Comparison of ENCODE assay signal across 23 mouse cellular contexts in genomic region chr14:28051646-28052045, GRCm38 (mm10).
"Had no signal": no experiment of that assay in that cellular context is flagged by ENCODE, and none has a peak within 500 bp of the region (broad histone marks: within the 10 kb centered on the region; RNA-seq: fewer than 3 reads in every experiment).

No protein-coding gene starts in this region.

- H3K4me1 ChIP-seq: midbrain, embryonic 12.5 days; midbrain, embryonic 15.5 days; neural tube, embryonic 12.5 days had no signal

- H3K4me3 ChIP-seq: layer of hippocampus, adult 2 months; limb, embryonic 10.5 days; limb, embryonic 13.5 days; midbrain, embryonic 12.5 days; midbrain, embryonic 15.5 days; neural tube, embryonic 12.5 days; neural tube, embryonic 15.5 days had no signal

- H3K27me3 ChIP-seq: midbrain, embryonic 12.5 days; midbrain, embryonic 15.5 days; neural tube, embryonic 12.5 days; neural tube, embryonic 15.5 days had no signal

- DNase-seq: layer of hippocampus, adult 9-11 months; liver, postnatal 0 days; right cerebral cortex, adult 18-20 months; right cerebral cortex, postnatal 14 days; right cerebral cortex, postnatal 4 days; thymus, adult 2 months; thymus, postnatal 25 days had no signal

- H3K27ac ChIP-seq: hindbrain, postnatal 0 days; layer of hippocampus, adult 2 months; limb, embryonic 10.5 days; limb, embryonic 13.5 days; liver, embryonic 14.5 days; macrophage; midbrain, embryonic 12.5 days; midbrain, embryonic 15.5 days; neural tube, embryonic 12.5 days; neural tube, embryonic 15.5 days; stomach, postnatal 0 days had no signal

- H3K9ac ChIP-seq: limb, embryonic 13.5 days; liver, embryonic 14.5 days; liver, postnatal 0 days; lung, embryonic 14.5 days; midbrain, embryonic 12.5 days; midbrain, embryonic 15.5 days; neural tube, embryonic 12.5 days; neural tube, embryonic 15.5 days had no signal

- ATAC-seq: hindbrain, postnatal 0 days; inflammation-experienced regulatory T-cells, adult 6 months; intestine, embryonic 16.5 days; liver, postnatal 0 days; lung, postnatal 0 days; midbrain, embryonic 15.5 days had no signal

- H3K36me3 ChIP-seq: limb, embryonic 10.5 days; limb, embryonic 13.5 days; midbrain, embryonic 12.5 days; midbrain, embryonic 15.5 days; neural tube, embryonic 12.5 days had no signal

- H3K4me2 ChIP-seq: limb, embryonic 13.5 days; liver, embryonic 11.5 days; lung, embryonic 14.5 days; midbrain, embryonic 12.5 days; midbrain, embryonic 15.5 days; neural tube, embryonic 12.5 days; neural tube, embryonic 15.5 days had no signal

- H3K9me3 ChIP-seq: limb, embryonic 10.5 days; limb, embryonic 13.5 days; midbrain, embryonic 12.5 days; midbrain, embryonic 15.5 days; neural tube, embryonic 12.5 days; neural tube, embryonic 15.5 days had no signal
